Mouse (Mus musculus): ENCODE results near the gene Ebf4. TPM values are rescaled to one million over a fixed set of nuclear protein-coding genes. Genes with fewer than 3 reads are reported as not detected.

The Ebf4 gene
- 1.2 and 1.3 TPM in 2 replicates for polyA plus RNA-seq (2012; rRNA removed)

DNA sequence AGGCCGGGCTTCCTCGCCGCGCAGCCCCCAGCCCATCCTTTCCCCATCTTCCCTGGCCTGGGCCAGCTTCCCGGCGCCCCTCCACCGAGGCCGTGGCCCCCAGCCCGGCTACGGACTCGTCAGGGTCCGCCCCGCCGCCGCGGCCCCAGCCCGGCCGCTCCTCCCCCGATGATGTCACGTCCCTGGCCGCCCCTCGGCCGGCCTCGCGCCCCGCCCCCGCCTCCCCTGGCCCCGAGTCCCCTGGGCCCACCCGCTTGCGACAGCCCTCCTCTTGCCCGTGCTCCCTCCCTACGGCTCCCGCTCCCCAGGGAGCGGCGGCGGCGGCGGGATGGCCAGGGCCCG lies at the start of gene Ebf4:
Gene Ebf4, plus strand, starts transcription at position 234 of the 342 bp plus-strand sequence.
- TF ChIP-seq POLR2A (IDR thresholded peaks at IDR 0.05; ENCODE audit: low read depth, low read length) (no peak), CTCF (IDR thresholded peaks at IDR 0.05; ENCODE audit: extremely low read depth, insufficient read length, insufficient replicate concordance, low read depth, low read length) (no peak)
- H3K27me3 ChIP-seq (ENCODE audit: control insufficient read depth, insufficient read depth, low read length), result peaks cover 36% of the 10 kb centered on the region
- peak within 1 kb of the TSS; percentile 63 for H3K4me3 ChIP-seq (ENCODE audit: low read depth, low read length)
- H3K4me1 ChIP-seq (ENCODE audit: control insufficient read depth, insufficient read depth, insufficient read length, low read length), result peaks cover 11% of the 10 kb centered on the region
- H3K36me3 ChIP-seq (ENCODE audit: control insufficient read depth, insufficient read depth, low read length), result no peaks in the 10 kb centered on the region
- 3% methylated on average over 38 of the region's 39 CpGs for WGBS
- H3K27ac ChIP-seq (ENCODE audit: insufficient read depth, low read depth, low read length), result no peak within 1 kb of the TSS

DNA sequence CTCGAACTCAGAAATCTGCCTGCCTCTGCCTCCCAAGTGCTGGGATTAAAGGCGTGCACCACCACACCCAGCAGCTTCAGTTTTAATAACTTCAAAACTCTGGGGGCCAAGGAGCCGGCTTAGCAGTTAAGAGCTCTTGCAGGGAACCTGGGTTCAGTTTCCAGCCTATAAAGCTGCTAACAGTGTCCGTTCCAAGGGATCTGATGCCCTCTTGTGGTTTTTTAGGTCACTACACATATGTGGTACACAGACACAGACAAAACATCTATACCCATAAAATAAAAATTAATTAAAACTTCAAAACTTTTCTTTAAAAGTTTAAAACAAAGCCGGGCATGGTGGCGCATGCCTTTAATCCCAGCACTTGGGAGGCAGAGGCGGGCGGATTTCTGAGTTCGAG lies 48.1 kb upstream of the Ebf4 start:
- Histone ChIP-seq H3K27ac (ENCODE audit: insufficient read depth, low read depth, low read length) (no peak overlapping the region), H3K27me3 (ENCODE audit: control insufficient read depth, insufficient read depth, low read length) (no peaks in the 10 kb centered on the region), H3K36me3 (ENCODE audit: control insufficient read depth, insufficient read depth, low read length) (no peaks in the 10 kb centered on the region), H3K4me1 (ENCODE audit: control insufficient read depth, insufficient read depth, insufficient read length, low read length) (no peaks in the 10 kb centered on the region), H3K4me3 (ENCODE audit: low read depth, low read length) (no peak overlapping the region)
- WGBS, result 45% methylated on average over 9 of the region's 9 CpGs
- TF ChIP-seq POLR2A (IDR thresholded peaks at IDR 0.05; ENCODE audit: low read depth, low read length) (no peak), CTCF (IDR thresholded peaks at IDR 0.05; ENCODE audit: extremely low read depth, insufficient read length, insufficient replicate concordance, low read depth, low read length) (no peak)

DNA sequence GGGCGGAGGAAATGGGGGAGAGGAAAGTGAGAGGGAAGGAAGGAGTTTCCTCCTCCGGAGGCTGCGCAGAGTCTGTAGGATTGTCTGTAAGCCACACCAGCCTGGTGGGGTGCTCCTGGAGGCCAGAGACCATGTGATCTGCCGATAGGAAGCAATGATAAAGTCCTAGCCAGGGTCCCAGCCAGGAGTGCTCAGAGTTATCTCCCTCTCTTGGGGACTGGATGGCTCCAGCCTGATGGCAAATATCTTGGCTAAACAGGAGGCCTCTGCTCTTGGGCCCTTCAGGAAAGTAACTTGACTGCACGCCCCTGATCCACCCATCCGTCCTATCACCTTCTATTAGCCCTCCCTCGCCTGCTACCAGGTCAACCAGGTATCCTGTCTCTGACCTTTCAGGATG lies 46.7 kb upstream of the Ebf4 start:
- Histone ChIP-seq H3K4me3 (ENCODE audit: low read depth, low read length) (no peak overlapping the region), H3K4me1 (ENCODE audit: control insufficient read depth, insufficient read depth, insufficient read length, low read length) (no peaks in the 10 kb centered on the region), H3K27me3 (ENCODE audit: control insufficient read depth, insufficient read depth, low read length) (no peaks in the 10 kb centered on the region), H3K27ac (ENCODE audit: insufficient read depth, low read depth, low read length) (no peak overlapping the region), H3K36me3 (ENCODE audit: control insufficient read depth, insufficient read depth, low read length) (no peaks in the 10 kb centered on the region)
- TF ChIP-seq CTCF (IDR thresholded peaks at IDR 0.05; ENCODE audit: extremely low read depth, insufficient read length, insufficient replicate concordance, low read depth, low read length), result no peak
- TF ChIP-seq POLR2A (IDR thresholded peaks at IDR 0.05; ENCODE audit: low read depth, low read length), result no peak
- 55% methylated on average over 7 of the region's 7 CpGs for WGBS

DNA sequence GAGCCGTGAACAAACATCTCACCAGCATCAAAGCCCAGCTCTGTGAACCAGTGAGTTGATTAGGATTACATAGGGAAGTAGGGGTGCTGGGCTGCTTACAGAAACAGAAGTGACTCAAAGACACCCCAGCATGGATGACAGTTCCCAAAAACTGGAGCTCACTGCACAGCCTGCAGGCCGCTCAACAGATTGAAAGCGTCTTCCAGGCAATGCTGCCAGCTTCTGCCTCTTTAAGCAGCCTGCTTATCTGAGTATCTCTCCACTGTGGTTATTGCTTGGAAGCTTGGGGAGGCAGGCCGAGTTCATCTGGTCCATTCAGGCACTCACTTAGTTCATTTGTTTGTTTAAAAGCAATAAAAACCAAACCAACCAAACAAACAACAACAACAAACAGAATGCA lies 38.2 kb upstream of the Ebf4 start:
- Histone ChIP-seq H3K4me1 (ENCODE audit: control insufficient read depth, insufficient read depth, insufficient read length, low read length) (no peaks in the 10 kb centered on the region), H3K4me3 (ENCODE audit: low read depth, low read length) (no peak overlapping the region), H3K27me3 (ENCODE audit: control insufficient read depth, insufficient read depth, low read length) (no peaks in the 10 kb centered on the region), H3K36me3 (ENCODE audit: control insufficient read depth, insufficient read depth, low read length) (no peaks in the 10 kb centered on the region), H3K27ac (ENCODE audit: insufficient read depth, low read depth, low read length) (no peak overlapping the region)
- WGBS, result 74% methylated on average over 4 of the region's 4 CpGs
- TF ChIP-seq POLR2A (IDR thresholded peaks at IDR 0.05; ENCODE audit: low read depth, low read length) (no peak), CTCF (IDR thresholded peaks at IDR 0.05; ENCODE audit: extremely low read depth, insufficient read length, insufficient replicate concordance, low read depth, low read length) (no peak)

DNA sequence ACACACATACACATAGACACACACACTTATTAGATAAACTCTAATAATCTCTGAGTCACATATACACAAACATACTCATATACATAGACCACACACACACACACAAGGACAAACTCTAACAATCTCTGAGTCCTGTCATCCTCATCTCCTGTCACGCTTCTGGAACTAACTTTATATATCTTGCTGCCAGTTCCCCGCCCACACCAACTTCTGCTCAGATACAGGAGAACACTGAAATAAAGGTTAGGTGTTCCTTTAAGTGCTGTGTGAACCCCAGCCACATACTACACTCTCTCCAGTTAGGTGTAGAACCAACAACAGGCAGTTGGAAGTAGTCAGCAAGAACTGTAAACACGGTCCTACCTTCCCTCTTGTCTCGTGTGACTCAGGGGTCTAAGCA lies 34.1 kb upstream of the Ebf4 start:
- Histone ChIP-seq H3K27me3 (ENCODE audit: control insufficient read depth, insufficient read depth, low read length) (no peaks in the 10 kb centered on the region), H3K4me3 (ENCODE audit: low read depth, low read length) (no peak overlapping the region), H3K4me1 (ENCODE audit: control insufficient read depth, insufficient read depth, insufficient read length, low read length) (no peaks in the 10 kb centered on the region), H3K27ac (ENCODE audit: insufficient read depth, low read depth, low read length) (no peak overlapping the region), H3K36me3 (ENCODE audit: control insufficient read depth, insufficient read depth, low read length) (no peaks in the 10 kb centered on the region)
- TF ChIP-seq POLR2A (IDR thresholded peaks at IDR 0.05; ENCODE audit: low read depth, low read length) (no peak), CTCF (IDR thresholded peaks at IDR 0.05; ENCODE audit: extremely low read depth, insufficient read length, insufficient replicate concordance, low read depth, low read length) (no peak)
- WGBS, result 59% methylated on average over 4 of the region's 4 CpGs

DNA sequence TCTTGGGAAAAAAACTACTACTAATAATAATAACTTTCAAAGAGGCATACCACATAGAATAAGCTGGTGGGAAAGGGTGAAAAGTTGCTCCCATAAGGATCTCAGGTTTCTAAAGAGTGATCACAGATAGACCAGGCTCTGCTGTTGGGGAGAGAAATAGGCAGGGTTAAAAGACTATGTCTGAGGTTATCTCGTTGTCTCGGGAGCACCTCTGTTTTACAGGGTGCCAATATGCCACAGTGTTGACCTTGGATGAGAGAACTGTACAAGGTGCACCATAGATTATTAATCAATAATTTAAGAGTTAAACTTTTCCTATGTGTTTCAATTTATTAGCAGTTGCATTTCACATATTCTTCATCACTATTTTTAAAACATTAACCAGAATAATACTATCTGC lies 33.1 kb upstream of the Ebf4 start:
- H3K4me3 ChIP-seq (ENCODE audit: low read depth, low read length), result no peak overlapping the region
- TF ChIP-seq CTCF (IDR thresholded peaks at IDR 0.05; ENCODE audit: extremely low read depth, insufficient read length, insufficient replicate concordance, low read depth, low read length) (no peak), POLR2A (IDR thresholded peaks at IDR 0.05; ENCODE audit: low read depth, low read length) (no peak)
- H3K4me1 ChIP-seq (ENCODE audit: control insufficient read depth, insufficient read depth, insufficient read length, low read length), result no peaks in the 10 kb centered on the region
- no peaks in the 10 kb centered on the region for H3K27me3 ChIP-seq (ENCODE audit: control insufficient read depth, insufficient read depth, low read length)
- WGBS, result 35% methylated on average over 2 of the region's 2 CpGs
- no peak overlapping the region for H3K27ac ChIP-seq (ENCODE audit: insufficient read depth, low read depth, low read length)
- no peaks in the 10 kb centered on the region for H3K36me3 ChIP-seq (ENCODE audit: control insufficient read depth, insufficient read depth, low read length)

DNA sequence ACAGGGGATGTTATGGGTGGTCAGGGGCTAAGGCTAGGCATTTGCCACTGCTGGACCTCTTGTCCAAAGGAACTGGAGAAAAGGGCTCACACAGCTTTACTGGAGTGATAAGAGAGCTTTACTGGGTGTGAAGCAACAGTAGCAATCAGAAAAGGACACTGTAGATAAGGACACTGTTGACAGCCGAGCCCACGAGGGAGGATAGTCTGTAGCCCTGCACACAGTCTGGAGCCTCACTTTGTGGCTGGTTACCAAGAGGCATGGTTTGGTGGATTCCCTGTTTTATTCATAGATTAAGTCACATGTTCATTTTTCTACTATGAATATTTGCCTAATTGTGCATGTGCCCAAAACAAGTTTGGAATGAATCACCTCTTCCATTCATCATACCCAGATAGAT lies 32.6 kb upstream of the Ebf4 start:
- H3K27ac ChIP-seq (ENCODE audit: insufficient read depth, low read depth, low read length), result no peak overlapping the region
- TF ChIP-seq POLR2A (IDR thresholded peaks at IDR 0.05; ENCODE audit: low read depth, low read length) (no peak), CTCF (IDR thresholded peaks at IDR 0.05; ENCODE audit: extremely low read depth, insufficient read length, insufficient replicate concordance, low read depth, low read length) (no peak)
- no peak overlapping the region for H3K4me3 ChIP-seq (ENCODE audit: low read depth, low read length)
- 20% methylated on average over 2 of the region's 2 CpGs for WGBS
- no peaks in the 10 kb centered on the region for H3K4me1 ChIP-seq (ENCODE audit: control insufficient read depth, insufficient read depth, insufficient read length, low read length)
- H3K36me3 ChIP-seq (ENCODE audit: control insufficient read depth, insufficient read depth, low read length), result no peaks in the 10 kb centered on the region
- H3K27me3 ChIP-seq (ENCODE audit: control insufficient read depth, insufficient read depth, low read length), result no peaks in the 10 kb centered on the region

DNA sequence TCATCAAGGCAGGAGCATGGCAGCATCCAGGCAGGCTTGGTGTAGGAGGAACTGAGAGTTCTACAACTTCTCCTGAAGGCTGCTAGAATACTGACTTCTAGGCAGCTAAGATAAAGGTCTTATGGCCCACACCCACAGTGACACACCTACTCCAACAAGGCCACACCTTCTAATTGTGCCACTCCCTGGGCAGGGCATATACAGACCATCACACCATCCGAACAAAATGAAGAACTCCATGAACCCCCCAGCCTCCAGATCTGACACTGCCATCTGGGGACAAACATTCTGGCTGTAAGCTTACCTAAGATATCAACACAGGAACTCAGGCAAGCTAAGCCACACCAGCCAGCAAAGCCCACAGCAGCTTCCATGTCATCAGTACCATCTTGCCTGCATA lies 29.4 kb upstream of the Ebf4 start:
- Histone ChIP-seq H3K27me3 (ENCODE audit: control insufficient read depth, insufficient read depth, low read length) (no peaks in the 10 kb centered on the region), H3K27ac (ENCODE audit: insufficient read depth, low read depth, low read length) (no peak overlapping the region), H3K4me1 (ENCODE audit: control insufficient read depth, insufficient read depth, insufficient read length, low read length) (no peaks in the 10 kb centered on the region), H3K4me3 (ENCODE audit: low read depth, low read length) (no peak overlapping the region), H3K36me3 (ENCODE audit: control insufficient read depth, insufficient read depth, low read length) (no peaks in the 10 kb centered on the region)
- TF ChIP-seq POLR2A (IDR thresholded peaks at IDR 0.05; ENCODE audit: low read depth, low read length), result no peak
- no peak for TF ChIP-seq CTCF (IDR thresholded peaks at IDR 0.05; ENCODE audit: extremely low read depth, insufficient read length, insufficient replicate concordance, low read depth, low read length)
- 27% methylated on average over 1 of the region's 1 CpGs for WGBS
